Mouse (Mus musculus) megakaryocyte, embryonic 14.5 days (primary cell): ENCODE results near the gene Negr1. TPM values are rescaled to one million over a fixed set of nuclear protein-coding genes. Genes with fewer than 3 reads are reported as not detected.

Experiments used
- H3K27me3 ChIP-seq: replicated peaks from 2 replicates; pipeline ENCODE3; 2012; ENCODE audit warnings: inconsistent platforms
- H3K36me3 ChIP-seq: replicated peaks from 2 replicates; pipeline ENCODE3; 2012; ENCODE audit warnings: low read length, inconsistent platforms, mixed read lengths
- H3K4me1 ChIP-seq: 2 replicates; pipeline ENCODE4 v1.6.1; 2012; ENCODE audit warnings: inconsistent platforms
- H3K4me3 ChIP-seq: replicated peaks from 2 replicates; pipeline ENCODE3; 2012; ENCODE audit warnings: moderate library complexity, mild to moderate bottlenecking, inconsistent platforms
- H3K9me3 ChIP-seq: 2 replicates; pipeline ENCODE4 v1.6.1; 2012; ENCODE audit warnings: inconsistent platforms
- FLI1 ChIP-seq: IDR thresholded peaks from 2 replicates; pipeline ENCODE4 v1.6.1; 2012; ENCODE audit warnings: low read length, inconsistent platforms, mixed read lengths
- GATA1 ChIP-seq: IDR thresholded peaks from 3 replicates; pipeline ENCODE4 v1.6.1; 2012; ENCODE audit warnings: mixed read lengths, low read length, inconsistent platforms, borderline replicate concordance
- polyA plus RNA-seq: library from polyadenylated mRNA; stranded (reverse); fragments of >175 nt; gene quantifications from 2 replicates; pipeline ENCODE4 v1.2.3, GENCODE M21; 2012; ENCODE audit warnings: low replicate concordance; ENCODE audit not compliant: insufficient read depth

The Negr1 gene
- polyA plus RNA-seq, 1 experiment = not detected

GRCm38 (mm10) chr3:156791234-156791633 is 229.6 kb downstream of the Negr1 start:
- Histone ChIP-seq H3K36me3 (no peaks in the 10 kb centered on the region), H3K4me3 (no peak overlapping the region), H3K9me3 (no peaks in the 10 kb centered on the region), H3K27me3 (no peaks in the 10 kb centered on the region), H3K4me1 (no peaks in the 10 kb centered on the region)
- no peak for TF ChIP-seq GATA1
- no peak for TF ChIP-seq FLI1

- H3K4me1 ChIP-seq = no peaks in the 10 kb centered on the region
- no peaks in the 10 kb centered on the region for H3K36me3 ChIP-seq
- H3K4me3 ChIP-seq = no peak overlapping the region
- no peaks in the 10 kb centered on the region for H3K27me3 ChIP-seq
- TF ChIP-seq GATA1 (no peak), FLI1 (no peak)
- H3K9me3 ChIP-seq = no peaks in the 10 kb centered on the region
Measured at GRCm38 (mm10) chr3:156792743-156793142, 231.1 kb downstream of the Negr1 start.

GRCm38 (mm10) chr3:156794091-156794490 is 232.5 kb downstream of the Negr1 start:
- no peaks in the 10 kb centered on the region for H3K4me1 ChIP-seq
- no peak overlapping the region for H3K4me3 ChIP-seq
- H3K27me3 ChIP-seq = no peaks in the 10 kb centered on the region
- no peak for TF ChIP-seq FLI1
- no peak for TF ChIP-seq GATA1
- no peaks in the 10 kb centered on the region for H3K36me3 ChIP-seq
- no peaks in the 10 kb centered on the region for H3K9me3 ChIP-seq

GRCm38 (mm10) chr3:156794610-156795009 is 233.0 kb downstream of the Negr1 start:
- H3K27me3 ChIP-seq = no peaks in the 10 kb centered on the region
- H3K4me1 ChIP-seq = no peaks in the 10 kb centered on the region
- H3K4me3 ChIP-seq = no peak overlapping the region
- H3K36me3 ChIP-seq = no peaks in the 10 kb centered on the region
- no peaks in the 10 kb centered on the region for H3K9me3 ChIP-seq
- no peak for TF ChIP-seq GATA1
- no peak for TF ChIP-seq FLI1

GRCm38 (mm10) chr3:156796061-156796691 is 234.6 kb downstream of the Negr1 start:
- no peak overlapping the region for H3K4me3 ChIP-seq
- H3K4me1 ChIP-seq = no peaks in the 10 kb centered on the region
- H3K27me3 ChIP-seq = no peaks in the 10 kb centered on the region
- TF ChIP-seq FLI1 (no peak), GATA1 (no peak)
- no peaks in the 10 kb centered on the region for H3K36me3 ChIP-seq
- no peaks in the 10 kb centered on the region for H3K9me3 ChIP-seq

- no peak overlapping the region for H3K4me3 ChIP-seq
- no peak for TF ChIP-seq FLI1
- TF ChIP-seq GATA1 = no peak
- H3K27me3 ChIP-seq = no peaks in the 10 kb centered on the region
- no peaks in the 10 kb centered on the region for H3K36me3 ChIP-seq
- H3K9me3 ChIP-seq = no peaks in the 10 kb centered on the region
- no peaks in the 10 kb centered on the region for H3K4me1 ChIP-seq
Measured at GRCm38 (mm10) chr3:156799228-156799627, 237.6 kb downstream of the Negr1 start.

GRCm38 (mm10) chr3:156809836-156810235 is 248.2 kb downstream of the Negr1 start:
- Histone ChIP-seq H3K4me3 (no peak overlapping the region), H3K4me1 (no peaks in the 10 kb centered on the region), H3K9me3 (peaks cover 17% of the 10 kb centered on the region), H3K27me3 (no peaks in the 10 kb centered on the region), H3K36me3 (no peaks in the 10 kb centered on the region)
- TF ChIP-seq GATA1 = no peak
- TF ChIP-seq FLI1 = no peak

GRCm38 (mm10) chr3:156816938-156817337 is 255.3 kb downstream of the Negr1 start:
- no peaks in the 10 kb centered on the region for H3K27me3 ChIP-seq
- no peak for TF ChIP-seq FLI1
- no peak for TF ChIP-seq GATA1
- no peak overlapping the region for H3K4me3 ChIP-seq

GRCm38 (mm10) chr3:156817452-156817851 is 255.9 kb downstream of the Negr1 start:
- TF ChIP-seq GATA1 (no peak), FLI1 (no peak)
- Histone ChIP-seq H3K27me3 (no peaks in the 10 kb centered on the region), H3K4me1 (no peaks in the 10 kb centered on the region), H3K9me3 (peaks cover 4% of the 10 kb centered on the region; the same call in 1 of the 2 replicates), H3K36me3 (no peaks in the 10 kb centered on the region), H3K4me3 (no peak overlapping the region)

More at GRCm38 (mm10) chr3:156816938-156817337, 255.3 kb downstream of the Negr1 start:
- H3K9me3 ChIP-seq = peaks cover 5% of the 10 kb centered on the region
- H3K36me3 ChIP-seq = no peaks in the 10 kb centered on the region
- no peaks in the 10 kb centered on the region for H3K4me1 ChIP-seq

GRCm38 (mm10) chr3:156823039-156823438 is 261.4 kb downstream of the Negr1 start:
- Histone ChIP-seq H3K4me3 (peak overlapping the region; percentile 31), H3K9me3 (0 out of 2 replicates have a peak, but pooled peaks cover 5% of the 10 kb centered on the region), H3K27me3 (no peaks in the 10 kb centered on the region), H3K4me1 (no peaks in the 10 kb centered on the region), H3K36me3 (no peaks in the 10 kb centered on the region)
- TF ChIP-seq GATA1 = no peak
- no peak for TF ChIP-seq FLI1
